Mouse (Mus musculus) olfactory bulb, adult 2 months (tissue): ENCODE data around the gene Unc119b.

Experiments used
- CTCF ChIP-seq: fragments of 200-500 bp; IDR thresholded peaks from 2 replicates; pipeline ENCODE4 v1.5.1; 2012; ENCODE audit warnings: low read depth, mild to moderate bottlenecking, low read length, moderate library complexity; ENCODE audit not compliant: insufficient read depth
- POLR2A ChIP-seq: fragments of 200-500 bp; IDR thresholded peaks from 2 replicates; pipeline ENCODE4 v1.6.1; 2012; ENCODE audit warnings: mild to moderate bottlenecking, low read depth, low read length, moderate library complexity; ENCODE audit not compliant: insufficient read depth

GRCm38 (mm10) chr5:115163563-115163962 lies 28.8 kb upstream of the Unc119b start:
- TF ChIP-seq CTCF (peak; percentile 48; the same call in 1 of the 2 replicates), POLR2A (no peak)
